Mouse (Mus musculus) MEL (cell line): Measurements from ENCODE around the gene Cyp2d10.

Source experiments
- BHLHE40 ChIP-seq: IDR thresholded peaks from 2 replicates; pipeline ENCODE4 v1.6.1; 2012; ENCODE audit warnings: low read depth, mild to moderate bottlenecking, inconsistent platforms, low read length, improper control_type of control experiment, borderline replicate concordance
- CHD2 ChIP-seq: IDR thresholded peaks from 2 replicates; pipeline ENCODE4 v1.6.1; 2011; ENCODE audit warnings: low read length, improper control_type of control experiment
- CTCF ChIP-seq, 3 experiments: IDR thresholded peaks in 2 of 3; conservative IDR thresholded peaks in 1 of 3; 2 replicates each; pipeline ENCODE4 v1.5.1; 2011 to 2012; ENCODE audit warnings: low read length in 3 of 3, low read depth in 2 of 3, mild to moderate bottlenecking in 2 of 3, improper control_type of control experiment in 1 of 3, inconsistent platforms in 1 of 3, mixed read lengths in 1 of 3, moderate library complexity in 1 of 3; ENCODE audit not compliant: control insufficient read depth in 1 of 3, insufficient read depth in 1 of 3, poor library complexity in 1 of 3, severe bottlenecking in 1 of 3
- EP300 ChIP-seq, 2 experiments: IDR thresholded peaks; 2 replicates each; pipeline ENCODE4 v1.6.1; 2011; ENCODE audit warnings: improper control_type of control experiment in 2 of 2, low read length in 2 of 2, low read depth in 1 of 2, mild to moderate bottlenecking in 1 of 2
- GABPA ChIP-seq: IDR thresholded peaks from 2 replicates; pipeline ENCODE4 v1.6.1; 2012; ENCODE audit warnings: low read depth, mild to moderate bottlenecking, inconsistent platforms, low read length, improper control_type of control experiment, moderate library complexity
- JUND ChIP-seq: IDR thresholded peaks from 2 replicates; pipeline ENCODE4 v1.6.1; 2011; ENCODE audit warnings: low read depth, mild to moderate bottlenecking, improper control_type of control experiment, low read length
- MAFK ChIP-seq: IDR thresholded peaks from 2 replicates; pipeline ENCODE4 v1.6.1; 2011; ENCODE audit warnings: low read depth, mild to moderate bottlenecking, low read length, improper control_type of control experiment, borderline replicate concordance
- POLR2A ChIP-seq, 2 experiments: IDR thresholded peaks; 2 replicates each; pipeline ENCODE4 v1.6.1; 2011 to 2012; ENCODE audit warnings: low read length in 2 of 2, mild to moderate bottlenecking in 2 of 2, control low read depth in 1 of 2, improper control_type of control experiment in 1 of 2, low read depth in 1 of 2, moderate library complexity in 1 of 2; ENCODE audit not compliant: control insufficient read depth in 1 of 2, insufficient read depth in 1 of 2, poor library complexity in 1 of 2

- TF ChIP-seq GABPA (no peak), BHLHE40 (no peak), CTCF (IDR thresholded peaks at IDR 0.05 in 2 of 3, conservative IDR thresholded peaks at IDR 0.05 in 1 of 3; ENCODE audit: control insufficient read depth in 1 of 3, insufficient read depth in 1 of 3, low read depth in 2 of 3, low read length in 3 of 3, poor library complexity in 1 of 3, severe bottlenecking in 1 of 3) (no peak), POLR2A (IDR thresholded peaks at IDR 0.05; ENCODE audit: control insufficient read depth in 1 of 2, insufficient read depth in 1 of 2, low read depth in 1 of 2, low read length in 2 of 2, poor library complexity in 1 of 2) (no peak), MAFK (no peak), CHD2 (no peak), EP300 (IDR thresholded peaks at IDR 0.05; ENCODE audit: low read depth in 1 of 2, low read length in 2 of 2) (no peak), JUND (no peak)
These were observed 34.5 kb downstream of the Cyp2d10 start for GRCm38 (mm10) chr15:82372446-82372845.
